Mouse (Mus musculus): ENCODE data around the gene Teddm1b. TPM values are rescaled to one million over a fixed set of nuclear protein-coding genes. Genes with fewer than 3 reads are reported as not detected.
A peak's percentile ranks its signal among the peaks of the same experiment; 100 is the strongest.

The Teddm1b gene
- polyA plus RNA-seq, 1 experiment from 2014 or later = 0.28 TPM

DNA sequence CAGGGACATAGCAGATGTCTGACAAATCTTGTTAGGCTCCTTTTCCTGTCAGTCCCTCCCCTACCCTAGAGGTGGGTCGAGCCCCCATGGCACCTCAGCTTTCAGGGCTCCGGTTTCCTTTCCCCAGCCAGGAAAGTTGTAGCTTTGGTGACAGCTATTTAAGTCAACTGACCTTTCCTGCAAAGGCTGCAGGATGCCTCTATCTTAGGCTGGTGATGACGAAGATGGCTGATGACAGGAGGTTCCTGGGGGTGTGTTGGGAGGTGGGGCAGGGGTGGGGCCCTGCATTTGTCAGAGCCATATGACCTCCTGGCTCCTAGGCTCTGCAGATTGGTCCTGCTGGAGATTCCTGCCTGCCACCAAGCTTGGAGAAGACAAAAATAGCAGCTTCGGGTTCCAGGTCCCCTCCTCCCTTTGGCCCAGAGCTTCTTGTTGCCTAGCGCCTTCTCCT lies 48.5 kb downstream of the Teddm1b start:
- Histone ChIP-seq H3K4me1 (ENCODE audit: control insufficient read depth, insufficient read depth, low read length) (no peaks in the 10 kb centered on the region), H3K4me3 (ENCODE audit: low read depth, low read length) (no peak overlapping the region), H3K36me3 (ENCODE audit: control insufficient read depth, insufficient read depth, low read length) (no peaks in the 10 kb centered on the region), H3K9me3 (ENCODE audit: control insufficient read depth, low read length) (no peaks in the 10 kb centered on the region), H3K9ac (ENCODE audit: low read length) (no peak overlapping the region), H3K27ac (replicated peaks; ENCODE audit: low read depth, low read length) (no peak overlapping the region), H3K4me2 (ENCODE audit: low read depth, severe bottlenecking) (no peak overlapping the region), H3K27me3 (ENCODE audit: control insufficient read depth, insufficient read depth, low read length) (no peaks in the 10 kb centered on the region)
- DNase-seq (ENCODE audit: low spot score) (no peak), ATAC-seq (ENCODE audit: insufficient number of reproducible peaks, low FRiP score, low TSS enrichment, low read depth) (no peak)
- 40% methylated on average over 5 of the region's 5 CpGs for WGBS

GRCm38 (mm10) chr1:153924395-153925385 lies 50.5 kb downstream of the Teddm1b start:
- Histone ChIP-seq H3K4me1 (ENCODE audit: control insufficient read depth, insufficient read depth, low read length) (no peaks in the 10 kb centered on the region), H3K9me3 (ENCODE audit: control insufficient read depth, low read length) (no peaks in the 10 kb centered on the region), H3K36me3 (ENCODE audit: control insufficient read depth, insufficient read depth, low read length) (no peaks in the 10 kb centered on the region), H3K27me3 (ENCODE audit: control insufficient read depth, insufficient read depth, low read length) (no peaks in the 10 kb centered on the region), H3K4me3 (ENCODE audit: low read depth, low read length) (no peak overlapping the region), H3K27ac (replicated peaks; ENCODE audit: low read depth, low read length) (no peak overlapping the region), H3K9ac (ENCODE audit: low read length) (no peak overlapping the region), H3K4me2 (ENCODE audit: low read depth, severe bottlenecking) (no peak overlapping the region)
- DNase-seq (ENCODE audit: low spot score) (no peak), ATAC-seq (ENCODE audit: insufficient number of reproducible peaks, low FRiP score, low TSS enrichment, low read depth) (no peak)
- 80% methylated on average over 6 of the region's 6 CpGs for WGBS

Small RNA genes lying within 50 kb of the gene (microRNA-seq; reads per million reads assigned to microRNA genes)
- gene Mir8114 = 31.7 reads per million, percentile 35 among the genes with 10 or more reads in this experiment

Other genes with a start within 250 kb of the Teddm1b start
- 0.24 and 0.74 TPM in 2 replicates for gene Rgs8, start 221.3 kb upstream of the Teddm1b start, polyA plus RNA-seq (2014; fragmentation: Nextera tagmentation; extraction: Ambion mirVana)
- gene Rgs16, start 134.0 kb upstream of the Teddm1b start, polyA plus RNA-seq (2014; fragmentation: Nextera tagmentation; extraction: Ambion mirVana) = 4.8 and 4.9 TPM in 2 replicates
- 9.1 and 10.2 TPM in 2 replicates for gene Rnasel, start 124.9 kb upstream of the Teddm1b start, polyA plus RNA-seq (2014; fragmentation: Nextera tagmentation; extraction: Ambion mirVana)
- gene Rgsl1, start 30.2 kb upstream of the Teddm1b start, polyA plus RNA-seq (2014; fragmentation: Nextera tagmentation; extraction: Ambion mirVana) = 0.07 TPM in 1 of 2 replicates, not detected in the other
- not detected in 2 replicates for gene Teddm1a, start 17.4 kb downstream of the Teddm1b start, polyA plus RNA-seq (2014; fragmentation: Nextera tagmentation; extraction: Ambion mirVana)
- 128 and 132 TPM in 2 replicates for gene Glul, start 25.6 kb downstream of the Teddm1b start, polyA plus RNA-seq (2014; fragmentation: Nextera tagmentation; extraction: Ambion mirVana)
- 0.52 and 0.56 TPM in 2 replicates for gene Teddm2, start 25.9 kb downstream of the Teddm1b start, polyA plus RNA-seq (2014; fragmentation: Nextera tagmentation; extraction: Ambion mirVana)